Mouse (Mus musculus) liver, embryonic 14.5 days (tissue): ENCODE data around the gene Elk3. TPM values are rescaled to one million over a fixed set of nuclear protein-coding genes. Genes with fewer than 3 reads are reported as not detected.

Experiments
- ATAC-seq: fragments of 200-750 bp; cut with Nextera tagmentation; 2 replicates; pipeline ENCODE4 v1.8.0; 2017; ENCODE audit warnings: moderate number of reproducible peaks, mild to moderate bottlenecking, moderate library complexity; ENCODE audit not compliant: insufficient read depth
- DNase-seq, 3 experiments: peaks; one replicate each; pipeline ENCODE4 v3.0.0-alpha.2; 2012 to 2013; ENCODE audit warnings: low read depth in 3 of 3, low spot score in 3 of 3
- H3K27ac ChIP-seq: fragments of 300-500 bp; sonication (generic); 2 replicates; pipeline ENCODE4 v1.5.1; 2014; ENCODE audit warnings: moderate library complexity, mild to moderate bottlenecking, control low read depth, inconsistent platforms
- H3K27me3 ChIP-seq: fragments of 300-500 bp; sonication (generic); 2 replicates; pipeline ENCODE4 v1.6.1; 2014; ENCODE audit warnings: mild to moderate bottlenecking, low read length, moderate library complexity; ENCODE audit not compliant: control insufficient read depth, insufficient read depth
- H3K36me3 ChIP-seq: fragments of 300-500 bp; sonication (generic); replicated peaks from 2 replicates; pipeline ENCODE4 v1.6.1; 2014; ENCODE audit warnings: low read depth; ENCODE audit not compliant: control insufficient read depth, insufficient read depth
- H3K4me1 ChIP-seq, 2 experiments: fragments of 200-500 bp in 1 of 2; fragments of 300-500 bp in 1 of 2; sonication (generic) in 1 of 2; replicated peaks; 2 replicates each; pipeline ENCODE4 v1.6.1; 2012 to 2014; ENCODE audit warnings: antibody characterized with exemption in 1 of 2, inconsistent platforms in 1 of 2, low read length in 1 of 2; ENCODE audit not compliant: control insufficient read depth in 2 of 2, insufficient read depth in 2 of 2
- H3K4me2 ChIP-seq: fragments of 300-500 bp; sonication (generic); 2 replicates; pipeline ENCODE4 v1.6.1; 2014; ENCODE audit warnings: low read depth, mild to moderate bottlenecking, control low read depth, moderate library complexity
- H3K4me3 ChIP-seq, 2 experiments: fragments of 200-500 bp in 1 of 2; fragments of 300-500 bp in 1 of 2; sonication (generic) in 1 of 2; 2 replicates each; pipeline ENCODE4 v1.5.1; 2012 to 2014; ENCODE audit warnings: low read depth in 2 of 2, low read length in 2 of 2, mild to moderate bottlenecking in 2 of 2, control low read depth in 1 of 2, inconsistent platforms in 1 of 2, moderate library complexity in 1 of 2; ENCODE audit not compliant: insufficient read depth in 1 of 2
- H3K9ac ChIP-seq: fragments of 300-500 bp; sonication (generic); replicated peaks from 2 replicates; pipeline ENCODE4 v1.6.1; 2014; ENCODE audit warnings: mild to moderate bottlenecking, control low read depth, moderate library complexity
- H3K9me3 ChIP-seq: fragments of 300-500 bp; sonication (generic); 2 replicates; pipeline ENCODE4 v1.6.1; 2016; ENCODE audit warnings: low read length, mixed read lengths; ENCODE audit not compliant: control insufficient read depth
- CTCF ChIP-seq: IDR thresholded peaks from 2 replicates; pipeline ENCODE4 v1.5.1; 2016; ENCODE audit warnings: antibody characterized with exemption, low read depth, control low read depth
- EP300 ChIP-seq: IDR thresholded peaks from 2 replicates; pipeline ENCODE4 v1.6.1; 2016; ENCODE audit warnings: antibody characterized with exemption, low read depth
- WGBS: fragments of 180-500 bp; shearing (Covaris S2); extraction: QIAGEN DNeasy Blood & Tissue Kit; methylation state at CpG from one replicate; pipeline ENCODE4 v1.1.7; 2014; ENCODE audit not compliant: insufficient replicate concordance; 5-methylcytosine and 5-hydroxymethylcytosine counted together
- polyA plus RNA-seq, 2 experiments: library from polyadenylated mRNA; depleted of rRNA in 1 of 2; stranded (reverse) in 1 of 2; unstranded in 1 of 2; fragments of >200 nt; fragmentation: Nextera tagmentation in 1 of 2; extraction: Ambion mirVana in 1 of 2; gene quantifications; 2 replicates each; pipeline versions ENCODE4 v1.2.1 to v1.2.3; 2012 to 2014

Gene Elk3
- polyA plus RNA-seq, 2 experiments: 4.0 to 4.6 TPM

DNA sequence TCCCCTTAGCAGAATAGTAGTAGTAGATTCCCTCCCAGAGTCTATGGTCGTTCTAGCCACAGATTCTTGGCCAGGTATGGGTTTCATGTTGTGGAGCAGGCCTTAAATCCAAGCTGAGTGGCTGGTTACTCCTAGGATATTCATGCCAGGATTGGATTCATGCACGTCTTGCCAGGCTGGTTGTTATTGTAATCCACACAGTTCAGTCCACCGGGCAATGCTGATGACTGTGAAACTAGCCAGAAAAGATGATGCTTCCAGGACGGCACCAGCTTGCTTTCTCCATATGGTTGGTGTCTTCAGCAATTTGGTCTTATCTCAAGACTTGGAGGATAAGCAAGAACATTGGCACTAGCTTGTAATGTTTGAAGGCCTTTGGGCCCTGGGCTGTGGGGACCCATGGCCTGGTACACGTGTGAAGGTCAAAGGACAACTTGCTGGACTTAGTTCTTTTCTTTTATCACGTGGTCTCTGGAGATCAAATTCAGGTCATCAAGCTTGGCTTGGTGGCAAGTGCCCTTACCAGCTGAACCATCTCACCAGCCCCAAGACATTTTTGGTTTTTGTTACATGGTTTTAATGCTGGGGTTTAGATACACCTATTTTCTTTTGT, 109.0 kb downstream of the Elk3 start:
- no peaks in the 10 kb centered on the region for H3K27me3 ChIP-seq
- no peak for TF ChIP-seq EP300
- TF ChIP-seq CTCF: no peak
- no peak for DNase-seq
- H3K27ac ChIP-seq: no peak overlapping the region
- H3K4me1 ChIP-seq: peaks cover 0 to 12% of the 10 kb centered on the region in 2 experiments; a peak in 3 of 4 replicates
- no peak for ATAC-seq
- WGBS: 81% methylated on average over 6 of the region's 6 CpGs
- H3K4me2 ChIP-seq: no peak overlapping the region
- H3K36me3 ChIP-seq: peaks cover 5% of the 10 kb centered on the region; the same call in 1 of the 2 replicates
- H3K9me3 ChIP-seq: no peaks in the 10 kb centered on the region
- no peak overlapping the region for H3K4me3 ChIP-seq
- H3K9ac ChIP-seq: no peak overlapping the region

DNA sequence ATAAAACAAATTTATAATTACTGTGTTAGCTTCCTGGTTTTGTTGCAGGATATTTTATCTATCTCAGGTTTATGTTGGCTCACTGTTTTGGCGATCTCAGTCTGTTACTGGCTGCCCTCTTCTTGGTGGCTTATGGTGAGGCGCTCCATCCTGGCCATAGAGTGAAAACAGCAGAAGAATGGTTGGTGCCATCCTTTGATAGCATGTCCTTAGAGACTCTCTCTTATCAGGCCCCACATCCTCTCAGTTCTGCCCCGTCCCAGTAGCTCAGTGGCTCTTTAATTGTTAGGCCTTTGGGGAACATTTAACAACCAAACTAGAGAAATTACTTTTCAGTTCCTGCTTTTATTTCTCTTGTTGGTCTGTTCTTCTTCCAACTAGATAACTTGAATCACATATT, 112.0 kb downstream of the Elk3 start:
- H3K4me2 ChIP-seq: no peak overlapping the region
- WGBS: 42% methylated on average over 3 of the region's 3 CpGs
- peak; percentile 60; the same call in 1 of the 2 replicates for ATAC-seq

More for the DNA sequence above, 112.0 kb downstream of the Elk3 start:
- no peaks in the 10 kb centered on the region for H3K27me3 ChIP-seq
- H3K27ac ChIP-seq: no peak overlapping the region
- peaks cover 0 to 15% of the 10 kb centered on the region in 2 experiments; a peak in 3 of 4 replicates for H3K4me1 ChIP-seq
- H3K4me3 ChIP-seq: no peak overlapping the region
- no peaks in the 10 kb centered on the region for H3K9me3 ChIP-seq
- no peak overlapping the region for H3K9ac ChIP-seq
- TF ChIP-seq EP300: no peak
- TF ChIP-seq CTCF: no peak
- DNase-seq: no peak
- H3K36me3 ChIP-seq: peaks cover 5% of the 10 kb centered on the region; the same call in 1 of the 2 replicates

Other genes starting within 250 kb of the Elk3 start
- gene Cfap54, start 229.5 kb downstream of the Elk3 start, polyA plus RNA-seq (2012; rRNA removed): 0.02 and 0.06 TPM in 2 replicates
- 0.11 TPM in 1 of 2 replicates, not detected in the other for gene Cfap54, start 229.5 kb downstream of the Elk3 start, polyA plus RNA-seq (2014; fragmentation: Nextera tagmentation; extraction: Ambion mirVana)
- 7.2 and 10.5 TPM in 2 replicates for gene Cdk17, start 150.3 kb downstream of the Elk3 start, polyA plus RNA-seq (2012; rRNA removed)
- 12.9 and 15.1 TPM in 2 replicates for gene Cdk17, start 150.3 kb downstream of the Elk3 start, polyA plus RNA-seq (2014; fragmentation: Nextera tagmentation; extraction: Ambion mirVana)
- gene Lta4h, start 142.3 kb upstream of the Elk3 start, polyA plus RNA-seq (2012; rRNA removed): 24.9 and 41.0 TPM in 2 replicates
- 63.4 and 65.8 TPM in 2 replicates for gene Lta4h, start 142.3 kb upstream of the Elk3 start, polyA plus RNA-seq (2014; fragmentation: Nextera tagmentation; extraction: Ambion mirVana)
- 1.5 and 2.1 TPM in 2 replicates for gene Hal, start 177.6 kb upstream of the Elk3 start, polyA plus RNA-seq (2012; rRNA removed)
- gene Hal, start 177.6 kb upstream of the Elk3 start, polyA plus RNA-seq (2014; fragmentation: Nextera tagmentation; extraction: Ambion mirVana): 4.7 and 5.6 TPM in 2 replicates
- 4.1 and 5.7 TPM in 2 replicates for gene Amdhd1, start 228.9 kb upstream of the Elk3 start, polyA plus RNA-seq (2012; rRNA removed)
- gene Amdhd1, start 228.9 kb upstream of the Elk3 start, polyA plus RNA-seq (2014; fragmentation: Nextera tagmentation; extraction: Ambion mirVana): 9.7 and 10.1 TPM in 2 replicates
- 0.02 TPM in 1 of 2 replicates, not detected in the other for gene Ccdc38, start 229.5 kb upstream of the Elk3 start, polyA plus RNA-seq (2012; rRNA removed)
- gene Ccdc38, start 229.5 kb upstream of the Elk3 start, polyA plus RNA-seq (2014; fragmentation: Nextera tagmentation; extraction: Ambion mirVana): 0.09 and 0.15 TPM in 2 replicates